Mouse (Mus musculus): ENCODE results near the gene Rnf208. TPM values are rescaled to one million over a fixed set of nuclear protein-coding genes. Genes with fewer than 3 reads are reported as not detected.

The Rnf208 gene
- polyA plus RNA-seq, 1 experiment from 2014 or later: 26.9 TPM

- H3K27me3 ChIP-seq (ENCODE audit: control insufficient read depth, insufficient read depth, low read length): no peaks in the 10 kb centered on the region
- no peak for ATAC-seq (ENCODE audit: low FRiP score)
- no peaks in the 10 kb centered on the region for H3K9me3 ChIP-seq (ENCODE audit: control insufficient read depth, low read length)
- peak overlapping the region; percentile 91 for H3K9ac ChIP-seq (ENCODE audit: low read length)
- H3K4me2 ChIP-seq: peak overlapping the region; percentile 70
- peak; percentile 86 for DNase-seq (ENCODE audit: low spot score, missing footprints)
- H3K27ac ChIP-seq (ENCODE audit: low read depth, low read length): no peak overlapping the region
- 40% methylated on average over 16 of the region's 16 CpGs for WGBS
- peaks cover 20% of the 10 kb centered on the region for H3K4me1 ChIP-seq (ENCODE audit: control insufficient read depth, insufficient read depth, low read length)
- peaks cover 16% of the 10 kb centered on the region for H3K36me3 ChIP-seq (ENCODE audit: control insufficient read depth, insufficient read depth, low read length)
- H3K4me3 ChIP-seq (ENCODE audit: low read depth, low read length): peak overlapping the region; percentile 83
These were observed 31.0 kb downstream of the Rnf208 start for GRCm38 (mm10) chr2:25273010-25273409.

GRCm38 (mm10) chr2:25278928-25279882 lies 37.1 kb downstream of the Rnf208 start:
- no peak overlapping the region for H3K4me2 ChIP-seq
- no peak overlapping the region for H3K27ac ChIP-seq (ENCODE audit: low read depth, low read length)
- H3K9ac ChIP-seq (ENCODE audit: low read length): no peak overlapping the region
- H3K4me3 ChIP-seq (ENCODE audit: low read depth, low read length): no peak overlapping the region
- no peaks in the 10 kb centered on the region for H3K27me3 ChIP-seq (ENCODE audit: control insufficient read depth, insufficient read depth, low read length)
- ATAC-seq (ENCODE audit: low FRiP score) (no peak), DNase-seq (ENCODE audit: low spot score, missing footprints) (peak; percentile 96)
- H3K4me1 ChIP-seq (ENCODE audit: control insufficient read depth, insufficient read depth, low read length): no peaks in the 10 kb centered on the region
- WGBS: 61% methylated on average over 13 of the region's 13 CpGs
- no peaks in the 10 kb centered on the region for H3K9me3 ChIP-seq (ENCODE audit: control insufficient read depth, low read length)
- peaks cover 40% of the 10 kb centered on the region for H3K36me3 ChIP-seq (ENCODE audit: control insufficient read depth, insufficient read depth, low read length)

- no peak overlapping the region for H3K4me3 ChIP-seq (ENCODE audit: low read depth, low read length)
- DNase-seq (ENCODE audit: low spot score, missing footprints) (no peak), ATAC-seq (ENCODE audit: low FRiP score) (no peak)
- peaks cover 32% of the 10 kb centered on the region for H3K36me3 ChIP-seq (ENCODE audit: control insufficient read depth, insufficient read depth, low read length)
- WGBS: 89% methylated on average over 2 of the region's 2 CpGs
- no peak overlapping the region for H3K27ac ChIP-seq (ENCODE audit: low read depth, low read length)
- no peaks in the 10 kb centered on the region for H3K9me3 ChIP-seq (ENCODE audit: control insufficient read depth, low read length)
- H3K27me3 ChIP-seq (ENCODE audit: control insufficient read depth, insufficient read depth, low read length): peaks cover 28% of the 10 kb centered on the region
- H3K9ac ChIP-seq (ENCODE audit: low read length): no peak overlapping the region
- H3K4me2 ChIP-seq: no peak overlapping the region
- no peaks in the 10 kb centered on the region for H3K4me1 ChIP-seq (ENCODE audit: control insufficient read depth, insufficient read depth, low read length)
These were observed 43.5 kb downstream of the Rnf208 start for GRCm38 (mm10) chr2:25285551-25285950.

GRCm38 (mm10) chr2:25286314-25286713 lies 44.3 kb downstream of the Rnf208 start:
- H3K27me3 ChIP-seq (ENCODE audit: control insufficient read depth, insufficient read depth, low read length): peaks cover 35% of the 10 kb centered on the region
- WGBS: 81% methylated on average over 1 of the region's 1 CpGs

GRCm38 (mm10) chr2:25286837-25287636 lies 45.0 kb downstream of the Rnf208 start:
- no peak overlapping the region for H3K9ac ChIP-seq (ENCODE audit: low read length)
- no peak overlapping the region for H3K27ac ChIP-seq (ENCODE audit: low read depth, low read length)
- no peaks in the 10 kb centered on the region for H3K9me3 ChIP-seq (ENCODE audit: control insufficient read depth, low read length)
- DNase-seq (ENCODE audit: low spot score, missing footprints) (no peak), ATAC-seq (ENCODE audit: low FRiP score) (no peak)
- H3K27me3 ChIP-seq (ENCODE audit: control insufficient read depth, insufficient read depth, low read length): peaks cover 43% of the 10 kb centered on the region
- 62% methylated on average over 7 of the region's 7 CpGs for WGBS
- peaks cover under 1% of the 10 kb centered on the region; the same call in 1 of the 2 replicates for H3K4me1 ChIP-seq (ENCODE audit: control insufficient read depth, insufficient read depth, low read length)
- no peak overlapping the region for H3K4me3 ChIP-seq (ENCODE audit: low read depth, low read length)
- H3K4me2 ChIP-seq: no peak overlapping the region
- H3K36me3 ChIP-seq (ENCODE audit: control insufficient read depth, insufficient read depth, low read length): peaks cover 24% of the 10 kb centered on the region

More at GRCm38 (mm10) chr2:25286314-25286713, 44.3 kb downstream of the Rnf208 start:
- Histone ChIP-seq H3K4me1 (ENCODE audit: control insufficient read depth, insufficient read depth, low read length) (no peaks in the 10 kb centered on the region), H3K36me3 (ENCODE audit: control insufficient read depth, insufficient read depth, low read length) (peaks cover 27% of the 10 kb centered on the region), H3K9ac (ENCODE audit: low read length) (no peak overlapping the region), H3K9me3 (ENCODE audit: control insufficient read depth, low read length) (no peaks in the 10 kb centered on the region), H3K4me3 (ENCODE audit: low read depth, low read length) (no peak overlapping the region), H3K27ac (ENCODE audit: low read depth, low read length) (no peak overlapping the region), H3K4me2 (no peak overlapping the region)
- ATAC-seq (ENCODE audit: low FRiP score) (no peak), DNase-seq (ENCODE audit: low spot score, missing footprints) (no peak)

GRCm38 (mm10) chr2:25287927-25288649 lies 46.0 kb downstream of the Rnf208 start, which contains the start of gene Tmem210:
Gene Tmem210 (plus strand): TSS chr2:25288145.
- H3K4me2 ChIP-seq: no peak within 1 kb of the TSS
- H3K4me1 ChIP-seq (ENCODE audit: control insufficient read depth, insufficient read depth, low read length): peaks cover 5% of the 10 kb centered on the region; the same call in 1 of the 2 replicates
- DNase-seq (ENCODE audit: low spot score, missing footprints) (no peak), ATAC-seq (ENCODE audit: low FRiP score) (no peak)
- no peak within 1 kb of the TSS for H3K27ac ChIP-seq (ENCODE audit: low read depth, low read length)
- H3K36me3 ChIP-seq (ENCODE audit: control insufficient read depth, insufficient read depth, low read length): peaks cover 21% of the 10 kb centered on the region
- H3K9ac ChIP-seq (ENCODE audit: low read length): no peak within 1 kb of the TSS
- H3K27me3 ChIP-seq (ENCODE audit: control insufficient read depth, insufficient read depth, low read length): peaks cover 51% of the 10 kb centered on the region
- no peak within 1 kb of the TSS for H3K4me3 ChIP-seq (ENCODE audit: low read depth, low read length)
- WGBS: 81% methylated on average over 6 of the region's 6 CpGs
- no peaks in the 10 kb centered on the region for H3K9me3 ChIP-seq (ENCODE audit: control insufficient read depth, low read length)

GRCm38 (mm10) chr2:25288734-25289345 lies 46.8 kb downstream of the Rnf208 start:
- Histone ChIP-seq H3K4me1 (ENCODE audit: control insufficient read depth, insufficient read depth, low read length) (peaks cover 5% of the 10 kb centered on the region; the same call in 1 of the 2 replicates), H3K27ac (ENCODE audit: low read depth, low read length) (no peak overlapping the region), H3K36me3 (ENCODE audit: control insufficient read depth, insufficient read depth, low read length) (peaks cover 19% of the 10 kb centered on the region), H3K4me2 (no peak overlapping the region), H3K27me3 (ENCODE audit: control insufficient read depth, insufficient read depth, low read length) (peaks cover 54% of the 10 kb centered on the region), H3K9ac (ENCODE audit: low read length) (no peak overlapping the region), H3K4me3 (ENCODE audit: low read depth, low read length) (no peak overlapping the region), H3K9me3 (ENCODE audit: control insufficient read depth, low read length) (no peaks in the 10 kb centered on the region)
- 77% methylated on average over 7 of the region's 7 CpGs for WGBS
- ATAC-seq (ENCODE audit: low FRiP score): no peak
- DNase-seq (ENCODE audit: low spot score, missing footprints): no peak

GRCm38 (mm10) chr2:25289651-25290050 lies 47.6 kb downstream of the Rnf208 start, which contains the start of gene Lrrc26:
Gene Lrrc26 (plus strand): TSS chr2:25289915.
- Histone ChIP-seq H3K4me3 (ENCODE audit: low read depth, low read length) (no peak within 1 kb of the TSS), H3K9ac (ENCODE audit: low read length) (no peak within 1 kb of the TSS), H3K4me2 (no peak within 1 kb of the TSS), H3K36me3 (ENCODE audit: control insufficient read depth, insufficient read depth, low read length) (peaks cover 14% of the 10 kb centered on the region), H3K27ac (ENCODE audit: low read depth, low read length) (no peak within 1 kb of the TSS), H3K4me1 (ENCODE audit: control insufficient read depth, insufficient read depth, low read length) (peaks cover 5% of the 10 kb centered on the region; the same call in 1 of the 2 replicates), H3K27me3 (ENCODE audit: control insufficient read depth, insufficient read depth, low read length) (peaks cover 56% of the 10 kb centered on the region), H3K9me3 (ENCODE audit: control insufficient read depth, low read length) (no peaks in the 10 kb centered on the region)
- DNase-seq (ENCODE audit: low spot score, missing footprints) (peak; percentile 82), ATAC-seq (ENCODE audit: low FRiP score) (no peak)
- WGBS: 10% methylated on average over 11 of the region's 11 CpGs

All from midbrain, embryonic 11.5 days (tissue).